Mouse (Mus musculus) heart, adult 2 months (tissue): ENCODE results near the gene Htr1d.

Source experiments
- CTCF ChIP-seq: fragments of 200-600 bp; IDR thresholded peaks from 2 replicates; pipeline ENCODE4 v1.8.1; 2022; ENCODE audit warnings: antibody characterized with exemption, mild to moderate bottlenecking, moderate library complexity
- EP300 ChIP-seq: fragments of 200-500 bp; IDR thresholded peaks from 2 replicates; pipeline ENCODE4 v1.6.1; 2011; ENCODE audit warnings: low read depth, low read length, control low read depth; ENCODE audit not compliant: insufficient read depth
- POLR2A ChIP-seq: fragments of 200-500 bp; IDR thresholded peaks from 2 replicates; pipeline ENCODE4 v1.6.1; 2011; ENCODE audit warnings: mild to moderate bottlenecking, low read depth, low read length, control low read depth; ENCODE audit not compliant: insufficient read depth

DNA sequence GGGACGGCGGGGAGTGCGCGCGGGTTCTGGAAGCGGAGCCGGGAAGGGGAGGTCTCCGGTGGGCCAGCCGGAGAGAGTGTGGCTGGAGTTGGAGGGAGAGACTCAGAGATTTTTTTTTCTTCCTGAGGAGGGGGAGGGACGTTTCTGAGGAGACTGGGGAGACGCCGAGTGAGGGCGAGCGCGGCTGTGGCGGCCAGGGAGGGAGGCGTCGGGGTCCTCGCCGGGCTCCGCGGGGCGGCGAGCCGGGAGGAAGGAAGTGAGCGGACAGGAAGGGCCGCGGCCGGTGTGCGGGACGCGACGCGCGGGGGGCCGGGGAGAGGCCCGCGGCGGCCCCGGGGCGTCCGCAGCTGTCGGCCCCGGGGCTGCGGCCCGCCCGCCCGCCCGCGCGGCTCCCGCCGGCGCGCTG, 46.6 kb downstream of the Htr1d start:
- TF ChIP-seq EP300 (no peak), CTCF (no peak), POLR2A (no peak)
